Mouse (Mus musculus): ENCODE data around the gene Klhl10.

- TF ChIP-seq CTCF (IDR thresholded peaks at IDR 0.05; ENCODE audit: control insufficient read depth, insufficient read depth, insufficient read length) (no peak), MYOG (IDR thresholded peaks at IDR 0.05; ENCODE audit: control insufficient read depth, extremely low read depth, insufficient read length) (no peak), CEBPB (IDR thresholded peaks at IDR 0.05; ENCODE audit: low read depth) (no peak)
Observed at GRCm38 (mm10) chr11:100397600-100398389, 43.9 kb upstream of the Klhl10 start, which contains the start of gene Jup.

Data from C2C12 (cell line).